Mouse (Mus musculus): ENCODE measurements around the gene AC131692.1. TPM values are rescaled to one million over a fixed set of nuclear protein-coding genes. Genes with fewer than 3 reads are reported as not detected.

The AC131692.1 gene
- polyA plus RNA-seq, 1 experiment from 2014 or later: 0.43 TPM

- H3K27ac ChIP-seq: peak overlapping the region; percentile 80
- no peaks in the 10 kb centered on the region for H3K9me3 ChIP-seq
- WGBS: 40% methylated on average over 5 of the region's 5 CpGs
- H3K27me3 ChIP-seq: no peaks in the 10 kb centered on the region
- H3K4me2 ChIP-seq (replicated peaks): peak overlapping the region; percentile 86
- H3K36me3 ChIP-seq: peaks cover 38% of the 10 kb centered on the region
- ATAC-seq (ENCODE audit: insufficient number of reproducible peaks, insufficient read depth, low FRiP score, low TSS enrichment): no peak
- peaks cover 33% of the 10 kb centered on the region for H3K4me1 ChIP-seq
- H3K9ac ChIP-seq: peak overlapping the region; percentile 92
- peak overlapping the region; percentile 86 for H3K4me3 ChIP-seq
These were observed 35.7 kb upstream of the AC131692.1 start for GRCm38 (mm10) chr19:6058513-6058912.

DNA sequence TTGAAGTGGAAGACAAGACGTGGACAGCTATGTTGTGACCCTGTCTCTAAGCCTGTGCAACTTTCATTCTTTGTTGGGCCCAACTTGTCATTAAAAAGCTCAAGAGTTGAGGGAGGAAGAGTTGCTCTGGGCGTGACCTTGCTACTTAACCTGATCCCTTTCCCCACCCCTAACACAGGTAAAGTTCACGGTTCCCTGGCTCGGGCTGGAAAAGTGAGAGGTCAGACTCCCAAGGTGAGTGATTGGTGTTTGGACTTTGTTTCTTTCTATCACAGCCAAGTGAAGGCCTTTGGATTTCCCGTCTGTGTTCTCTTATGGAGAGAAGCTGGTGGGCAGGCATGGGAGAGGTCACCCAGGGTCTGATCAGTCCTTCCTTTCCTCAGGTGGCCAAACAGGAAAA, 35.3 kb upstream of the AC131692.1 start:
- Histone ChIP-seq H3K9ac (peak overlapping the region; percentile 92), H3K4me1 (peaks cover 33% of the 10 kb centered on the region), H3K27ac (no peak overlapping the region), H3K4me2 (replicated peaks) (peak overlapping the region; percentile 86), H3K9me3 (no peaks in the 10 kb centered on the region), H3K4me3 (peak overlapping the region; percentile 86), H3K27me3 (no peaks in the 10 kb centered on the region), H3K36me3 (peaks cover 33% of the 10 kb centered on the region)
- whole genome bisulfite sequencing: 86% methylated on average over 5 of the region's 5 CpGs
- ATAC-seq (ENCODE audit: insufficient number of reproducible peaks, insufficient read depth, low FRiP score, low TSS enrichment): no peak

- Histone ChIP-seq H3K4me3 (peak within 1 kb of the TSS; percentile 76), H3K4me2 (replicated peaks) (peak within 1 kb of the TSS; percentile 100), H3K27ac (peak within 1 kb of the TSS; percentile 92), H3K9ac (peak within 1 kb of the TSS; percentile 91), H3K27me3 (no peaks in the 10 kb centered on the region), H3K9me3 (no peaks in the 10 kb centered on the region), H3K4me1 (peaks cover 32% of the 10 kb centered on the region), H3K36me3 (peaks cover 15% of the 10 kb centered on the region; the same call in 1 of the 2 replicates)
- WGBS: under 1% methylated on average over 58 of the region's 58 CpGs
- peak; percentile 32; the same call in 1 of the 2 replicates for ATAC-seq (ENCODE audit: insufficient number of reproducible peaks, insufficient read depth, low FRiP score, low TSS enrichment)
These were observed 33.1 kb upstream of the AC131692.1 start, which contains the start of gene Znhit2 for GRCm38 (mm10) chr19:6061021-6061533. Gene Znhit2 (plus strand): TSS chr19:6061192.

DNA sequence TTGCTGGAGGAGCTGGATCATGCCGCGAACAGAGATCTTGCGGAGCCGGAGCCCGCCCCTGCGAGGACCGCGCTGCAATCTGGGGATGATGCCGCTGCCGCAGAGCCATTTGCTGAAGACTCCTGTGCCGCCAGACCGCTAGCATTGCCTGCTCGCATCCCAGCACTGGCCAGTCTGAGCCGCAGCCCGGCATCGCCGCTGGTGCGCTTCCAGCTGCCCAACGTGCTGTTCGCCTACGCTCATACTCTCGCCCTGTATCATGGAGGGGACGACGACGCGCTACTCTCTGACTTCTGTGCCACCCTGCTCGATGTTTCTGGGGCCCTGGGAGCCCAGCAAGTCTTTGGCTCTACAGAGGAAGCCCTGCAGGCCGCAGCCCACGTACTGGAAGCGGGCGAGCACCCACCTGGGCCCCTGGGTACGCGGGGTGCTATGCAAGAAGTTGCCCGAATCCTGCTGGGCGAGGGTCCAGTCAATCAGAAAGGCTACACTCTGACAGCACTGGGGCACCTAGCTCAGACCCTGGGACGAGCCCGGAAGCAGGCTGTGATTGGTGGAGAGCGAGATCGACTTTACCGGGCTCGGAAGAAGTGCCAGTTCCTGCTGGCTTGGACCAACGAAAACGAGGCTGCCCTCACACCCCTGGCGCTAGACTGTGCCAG, 32.4 kb upstream of the AC131692.1 start:
- H3K4me1 ChIP-seq: peaks cover 32% of the 10 kb centered on the region
- peaks cover 13% of the 10 kb centered on the region; the same call in 1 of the 2 replicates for H3K36me3 ChIP-seq
- no peaks in the 10 kb centered on the region for H3K27me3 ChIP-seq
- peak overlapping the region; percentile 100 for H3K4me2 ChIP-seq (replicated peaks)
- no peaks in the 10 kb centered on the region for H3K9me3 ChIP-seq
- peak overlapping the region; percentile 92 for H3K27ac ChIP-seq
- WGBS: 2% methylated on average over 44 of the region's 44 CpGs
- H3K4me3 ChIP-seq: peak overlapping the region; percentile 76
- peak overlapping the region; percentile 91 for H3K9ac ChIP-seq
- ATAC-seq (ENCODE audit: insufficient number of reproducible peaks, insufficient read depth, low FRiP score, low TSS enrichment): no peak

DNA sequence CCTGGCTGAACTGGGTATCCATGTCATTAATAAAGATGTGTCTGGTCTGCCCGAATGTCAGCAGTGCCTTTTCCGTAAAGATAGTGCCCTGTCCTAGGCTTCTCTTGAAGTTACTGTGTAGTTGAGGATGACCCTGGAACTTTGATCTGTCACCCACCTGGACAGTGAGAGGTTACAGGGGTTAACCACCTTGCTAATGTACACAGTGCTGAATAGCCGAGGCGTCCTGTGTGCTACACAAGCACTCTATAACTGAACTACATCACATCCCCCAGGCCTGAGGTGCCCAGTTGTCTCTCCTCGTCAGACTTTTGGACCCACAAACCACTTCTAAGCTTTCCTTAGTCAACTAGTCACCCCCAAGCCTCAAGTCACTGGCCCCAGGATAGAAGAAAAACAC, 31.8 kb upstream of the AC131692.1 start:
- ATAC-seq (ENCODE audit: insufficient number of reproducible peaks, insufficient read depth, low FRiP score, low TSS enrichment): no peak
- WGBS: 71% methylated on average over 5 of the region's 5 CpGs
- no peaks in the 10 kb centered on the region for H3K9me3 ChIP-seq
- H3K36me3 ChIP-seq: peaks cover 13% of the 10 kb centered on the region; the same call in 1 of the 2 replicates
- H3K4me3 ChIP-seq: peak overlapping the region; percentile 76
- peak overlapping the region; percentile 91 for H3K9ac ChIP-seq
- peak overlapping the region; percentile 100 for H3K4me2 ChIP-seq (replicated peaks)
- H3K27me3 ChIP-seq: no peaks in the 10 kb centered on the region
- H3K27ac ChIP-seq: no peak overlapping the region
- H3K4me1 ChIP-seq: peaks cover 35% of the 10 kb centered on the region

- Histone ChIP-seq H3K27ac (no peak overlapping the region), H3K4me1 (peaks cover 37% of the 10 kb centered on the region), H3K4me2 (replicated peaks) (peak overlapping the region; percentile 100; the same call in 1 of the 2 replicates), H3K9ac (peak overlapping the region; percentile 91; the same call in 1 of the 2 replicates), H3K9me3 (no peaks in the 10 kb centered on the region), H3K27me3 (no peaks in the 10 kb centered on the region), H3K36me3 (peaks cover 13% of the 10 kb centered on the region; the same call in 1 of the 2 replicates), H3K4me3 (no peak overlapping the region)
- WGBS: 91% methylated on average over 6 of the region's 6 CpGs
- no peak for ATAC-seq (ENCODE audit: insufficient number of reproducible peaks, insufficient read depth, low FRiP score, low TSS enrichment)
These were observed 31.1 kb upstream of the AC131692.1 start for GRCm38 (mm10) chr19:6063081-6063480.

DNA sequence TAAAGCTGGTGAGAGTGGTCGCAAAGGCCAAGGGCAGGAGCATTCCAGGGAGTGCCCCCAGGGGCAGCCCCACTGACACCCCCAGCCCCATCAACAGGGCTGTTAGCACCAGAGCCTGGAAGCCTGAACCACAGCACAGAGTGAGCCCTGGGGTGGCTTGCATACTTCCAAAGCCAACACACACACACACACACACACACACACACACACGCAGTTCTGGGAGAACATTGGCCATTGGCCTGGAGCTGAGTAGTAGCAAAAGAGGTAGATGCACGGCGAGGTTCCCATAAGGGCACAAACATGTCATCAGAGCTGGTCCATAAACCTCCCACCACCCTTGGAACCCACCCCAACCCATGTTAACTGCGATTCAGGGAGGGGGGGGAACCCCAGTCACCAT, 27.6 kb upstream of the AC131692.1 start:
- 37% methylated on average over 5 of the region's 5 CpGs for WGBS
- Histone ChIP-seq H3K9ac (peak overlapping the region; percentile 59), H3K4me1 (peaks cover 29% of the 10 kb centered on the region), H3K27me3 (no peaks in the 10 kb centered on the region), H3K4me3 (peak overlapping the region; percentile 47), H3K4me2 (replicated peaks) (peak overlapping the region; percentile 88), H3K36me3 (peaks cover 30% of the 10 kb centered on the region), H3K27ac (peak overlapping the region; percentile 80), H3K9me3 (no peaks in the 10 kb centered on the region)
- ATAC-seq (ENCODE audit: insufficient number of reproducible peaks, insufficient read depth, low FRiP score, low TSS enrichment): no peak

- ATAC-seq (ENCODE audit: insufficient number of reproducible peaks, insufficient read depth, low FRiP score, low TSS enrichment): peak; percentile 31
- H3K27me3 ChIP-seq: no peaks in the 10 kb centered on the region
- peak overlapping the region; percentile 47 for H3K4me3 ChIP-seq
- peaks cover 23% of the 10 kb centered on the region for H3K4me1 ChIP-seq
- H3K9ac ChIP-seq: peak overlapping the region; percentile 59
- WGBS: 2% methylated on average over 30 of the region's 30 CpGs
- H3K4me2 ChIP-seq (replicated peaks): peak overlapping the region; percentile 88
- peaks cover 32% of the 10 kb centered on the region for H3K36me3 ChIP-seq
- H3K27ac ChIP-seq: peak overlapping the region; percentile 80
- no peaks in the 10 kb centered on the region for H3K9me3 ChIP-seq
These were observed 27.1 kb upstream of the AC131692.1 start for GRCm38 (mm10) chr19:6067011-6067723.

DNA sequence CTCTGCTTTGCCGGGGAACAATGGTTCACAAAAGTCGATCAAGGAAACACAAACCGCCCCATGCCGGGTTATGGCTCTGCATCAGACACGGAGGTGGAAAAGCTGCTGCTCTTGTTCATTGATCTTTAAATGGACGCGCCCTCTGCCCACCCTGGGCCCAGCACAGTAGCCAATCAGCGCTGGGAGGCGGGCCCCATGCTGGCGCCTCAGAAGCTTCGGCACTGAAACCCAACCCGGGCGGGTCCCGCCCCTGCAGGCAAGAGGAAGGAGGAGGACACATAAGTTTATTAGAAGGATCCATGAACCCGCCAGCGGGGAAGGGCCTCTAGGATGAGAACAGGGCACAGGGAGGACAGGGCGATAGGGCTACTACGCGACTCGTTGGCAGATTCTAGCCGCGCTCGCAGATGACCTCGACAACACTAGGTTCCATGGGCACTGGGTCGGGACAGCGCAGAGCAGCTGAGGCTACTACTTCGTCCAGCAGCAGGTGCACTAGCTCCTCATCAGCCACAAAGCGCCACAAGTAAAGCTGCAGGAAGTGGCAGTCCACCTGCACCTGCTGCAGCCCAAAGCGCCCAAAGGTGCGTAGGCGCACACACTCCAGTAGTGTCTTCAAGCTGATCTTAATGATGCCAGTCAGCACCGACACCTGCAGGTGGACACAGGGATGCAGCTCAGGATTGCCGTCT, 26.3 kb upstream of the AC131692.1 start, which contains the start of gene Tm7sf2:
Tm7sf2 (minus strand) TSS at position 650 of the 692 bp plus-strand sequence.
- peak within 1 kb of the TSS; percentile 59 for H3K9ac ChIP-seq
- no peaks in the 10 kb centered on the region for H3K27me3 ChIP-seq
- H3K9me3 ChIP-seq: no peaks in the 10 kb centered on the region
- H3K4me1 ChIP-seq: peaks cover 16% of the 10 kb centered on the region
- WGBS: 11% methylated on average over 33 of the region's 33 CpGs
- H3K4me3 ChIP-seq: peak within 1 kb of the TSS; percentile 47
- peak within 1 kb of the TSS; percentile 88 for H3K4me2 ChIP-seq (replicated peaks)
- peak within 1 kb of the TSS; percentile 80 for H3K27ac ChIP-seq
- peaks cover 36% of the 10 kb centered on the region for H3K36me3 ChIP-seq
- ATAC-seq (ENCODE audit: insufficient number of reproducible peaks, insufficient read depth, low FRiP score, low TSS enrichment): peak; percentile 87

- ATAC-seq (ENCODE audit: insufficient number of reproducible peaks, insufficient read depth, low FRiP score, low TSS enrichment): no peak
- Histone ChIP-seq H3K36me3 (peaks cover 46% of the 10 kb centered on the region), H3K4me3 (no peak overlapping the region), H3K27ac (no peak overlapping the region), H3K27me3 (no peaks in the 10 kb centered on the region), H3K9me3 (no peaks in the 10 kb centered on the region), H3K4me2 (replicated peaks) (no peak overlapping the region), H3K9ac (no peak overlapping the region), H3K4me1 (peaks cover 15% of the 10 kb centered on the region)
- WGBS: 76% methylated on average over 4 of the region's 4 CpGs
These were observed 25.3 kb upstream of the AC131692.1 start for GRCm38 (mm10) chr19:6068951-6069350.

DNA sequence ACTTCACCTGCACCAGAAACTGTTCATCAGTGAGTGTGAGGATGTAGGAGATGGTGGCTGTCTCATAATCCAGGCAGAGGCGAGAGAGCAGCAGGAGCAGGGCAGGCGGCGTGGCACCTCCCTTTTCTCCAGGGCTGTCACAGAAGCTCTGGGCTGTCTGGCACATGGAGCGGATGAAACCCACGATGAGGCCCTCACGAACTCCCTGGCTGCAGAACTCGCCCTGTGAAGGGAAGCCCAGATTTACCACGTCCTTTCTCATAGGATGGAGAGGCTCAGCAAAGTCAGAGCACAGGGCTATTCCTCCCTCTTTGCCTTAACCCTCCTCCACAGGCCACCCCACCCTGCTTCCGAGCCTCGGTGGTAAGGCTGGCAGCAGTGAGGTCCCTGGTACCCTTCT, 24.4 kb upstream of the AC131692.1 start:
- no peak for ATAC-seq (ENCODE audit: insufficient number of reproducible peaks, insufficient read depth, low FRiP score, low TSS enrichment)
- H3K27me3 ChIP-seq: no peaks in the 10 kb centered on the region
- H3K36me3 ChIP-seq: peaks cover 53% of the 10 kb centered on the region
- H3K27ac ChIP-seq: no peak overlapping the region
- H3K4me3 ChIP-seq: no peak overlapping the region
- no peaks in the 10 kb centered on the region for H3K9me3 ChIP-seq
- peaks cover 15% of the 10 kb centered on the region for H3K4me1 ChIP-seq
- no peak overlapping the region for H3K9ac ChIP-seq
- H3K4me2 ChIP-seq (replicated peaks): no peak overlapping the region
- WGBS: 89% methylated on average over 10 of the region's 10 CpGs
